Mouse (Mus musculus) heart, postnatal 4 days (tissue): ENCODE data around the gene Thada. TPM values are rescaled to one million over a fixed set of nuclear protein-coding genes. Genes with fewer than 3 reads are reported as not detected.

ENCODE experiments used
- DNase-seq: peaks from one replicate; pipeline ENCODE4 v3.0.0; 2021
- total RNA-seq, 2 experiments: library from RNA; stranded (reverse); gene quantifications; 2 replicates each; pipeline ENCODE4 v1.2.3; 2021

Gene Thada
- total RNA-seq, 2 experiments from 2014 or later: 12.8 to 16.2 TPM

- no peak for DNase-seq
These were observed 321.9 kb downstream of the Thada start for GRCm38 (mm10) chr17:84144130-84144529.

- no peak for DNase-seq
These were observed 322.7 kb downstream of the Thada start for GRCm38 (mm10) chr17:84143219-84143844.

GRCm38 (mm10) chr17:84141691-84142090 is 324.3 kb downstream of the Thada start:
- peak; percentile 54 for DNase-seq

DNA sequence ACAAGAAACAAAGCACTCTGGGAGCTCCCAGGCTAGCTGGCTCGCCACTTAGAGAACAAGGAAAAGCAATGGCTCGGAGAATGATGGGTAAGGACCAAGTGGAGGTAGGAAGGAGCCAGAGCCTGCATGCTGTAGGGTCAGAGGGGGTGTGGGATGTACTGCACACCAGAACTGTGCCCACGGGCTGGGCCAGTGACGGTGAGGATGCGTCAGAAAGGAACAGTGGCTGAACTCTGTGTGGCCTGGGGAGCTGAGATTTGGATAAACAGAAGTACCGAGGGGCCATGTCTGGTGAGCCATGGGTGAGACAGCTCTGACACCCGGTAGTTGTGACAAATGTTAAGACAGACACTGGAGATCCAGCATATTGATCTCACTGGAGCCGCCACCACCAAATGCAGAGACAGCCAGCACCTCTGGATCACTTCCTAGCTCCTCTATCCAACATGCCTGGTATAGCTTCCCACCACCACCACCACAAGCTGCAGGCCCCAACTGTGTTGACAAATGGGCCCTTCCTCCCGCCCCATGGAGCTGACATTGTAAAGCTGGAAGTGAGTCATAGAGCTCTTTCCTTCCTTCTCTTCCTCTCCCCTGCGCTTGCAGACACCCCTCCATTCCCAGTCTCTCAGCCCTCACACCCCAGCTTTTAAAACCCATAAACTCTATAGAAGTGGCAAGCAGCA is 325.0 kb downstream of the Thada start:
- peak; percentile 44 for DNase-seq

Other genes starting within 250 kb of the Thada start
- gene Plekhh2, start 45.7 kb upstream of the Thada start, total RNA-seq: 1 to 10 TPM; 6.3 to 6.4 TPM
- 1 to 10 TPM; 3.8 to 4.3 TPM for gene Dync2li1, start 160.3 kb upstream of the Thada start, total RNA-seq
- not detected for gene Abcg8, start 210.1 kb upstream of the Thada start, total RNA-seq
- gene Abcg5, start 216.8 kb upstream of the Thada start, total RNA-seq: not detected